Mouse (Mus musculus) heart, postnatal 0 days (tissue): ENCODE measurements around the gene Zfp326. TPM values are rescaled to one million over a fixed set of nuclear protein-coding genes. Genes with fewer than 3 reads are reported as not detected.
"Not testable (repeated sequence)": the region's sequence is repeated elsewhere in the genome, so short reads cannot be mapped to it uniquely, and the experiment has no call there.

ENCODE experiments used
- ATAC-seq: fragments of 200-750 bp; cut with Nextera tagmentation; 2 replicates; pipeline ENCODE4 v1.8.0; 2017; ENCODE audit warnings: low read depth, moderate number of reproducible peaks, moderate library complexity; ENCODE audit not compliant: insufficient read depth
- DNase-seq: peaks from one replicate; pipeline ENCODE4 v3.0.0-alpha.2; 2016; ENCODE audit warnings: low spot score
- H3K27ac ChIP-seq: fragments of 300-500 bp; sonication (generic); 2 replicates; pipeline ENCODE4 v1.5.1; 2014; ENCODE audit warnings: low read depth, mild to moderate bottlenecking
- H3K27me3 ChIP-seq: fragments of 300-500 bp; sonication (generic); 2 replicates; pipeline ENCODE4 v1.6.1; 2014; ENCODE audit warnings: low read length, mixed read lengths; ENCODE audit not compliant: control insufficient read depth, insufficient read depth
- H3K36me3 ChIP-seq: fragments of 300-500 bp; sonication (generic); replicated peaks from 2 replicates; pipeline ENCODE4 v1.6.1; 2014; ENCODE audit warnings: low read length, mixed read lengths; ENCODE audit not compliant: control insufficient read depth, insufficient read depth
- H3K4me1 ChIP-seq: fragments of 300-500 bp; sonication (generic); 2 replicates; pipeline ENCODE4 v1.6.1; 2014; ENCODE audit warnings: antibody characterized with exemption; ENCODE audit not compliant: control insufficient read depth, insufficient read depth
- H3K4me2 ChIP-seq: fragments of 300-500 bp; sonication (generic); 2 replicates; pipeline ENCODE4 v1.6.1; 2014; ENCODE audit warnings: low read depth, mild to moderate bottlenecking, low read length, moderate library complexity
- H3K4me3 ChIP-seq: fragments of 300-500 bp; sonication (generic); 2 replicates; pipeline ENCODE4 v1.5.1; 2014; ENCODE audit warnings: low read depth, low read length
- H3K9ac ChIP-seq: fragments of 300-500 bp; sonication (generic); replicated peaks from 2 replicates; pipeline ENCODE4 v1.6.1; 2014; ENCODE audit warnings: low read depth, low read length, mixed read lengths
- H3K9me3 ChIP-seq: fragments of 300-500 bp; sonication (generic); replicated peaks from 2 replicates; pipeline ENCODE4 v1.6.1; 2016; ENCODE audit warnings: low read length; ENCODE audit not compliant: control insufficient read depth
- CTCF ChIP-seq: IDR thresholded peaks from 2 replicates; pipeline ENCODE4 v1.5.1; 2016; ENCODE audit warnings: antibody characterized with exemption, control low read depth, low read depth
- EP300 ChIP-seq: IDR thresholded peaks from 2 replicates; pipeline ENCODE4 v1.6.1; 2016; ENCODE audit warnings: antibody characterized with exemption, low read depth
- WGBS: fragments of 180-500 bp; shearing (Covaris S2); extraction: QIAGEN DNeasy Blood & Tissue Kit; methylation state at CpG from one replicate; pipeline ENCODE4 v1.1.7; 2014; 5-methylcytosine and 5-hydroxymethylcytosine counted together
- polyA plus RNA-seq: library from polyadenylated mRNA; unstranded; fragments of >200 nt; fragmentation: Nextera tagmentation; extraction: Ambion mirVana; gene quantifications from 2 replicates; pipeline ENCODE4 v1.2.1, GENCODE M21; 2015
- total RNA-seq: library from RNA; depleted of rRNA; stranded (reverse); fragments of >200 nt; gene quantifications from 2 replicates; pipeline ENCODE4 v1.2.3, GENCODE M21; 2014; ENCODE audit warnings: low replicate concordance

The Zfp326 gene
- total and polyA plus RNA-seq, 2 experiments from 2014 or later = 1.8 to 26.7 TPM

- no peaks in the 10 kb centered on the region for H3K27me3 ChIP-seq
- no peaks in the 10 kb centered on the region for H3K9me3 ChIP-seq
- H3K9ac ChIP-seq = no peak overlapping the region
- no peaks in the 10 kb centered on the region; the same call in 1 of the 2 replicates for H3K4me1 ChIP-seq
- ATAC-seq = 0 out of 2 replicates have a peak, but pooled peaks have one; percentile 39
- no peak for TF ChIP-seq EP300
- TF ChIP-seq CTCF = no peak
- H3K4me2 ChIP-seq = no peak overlapping the region
- H3K27ac ChIP-seq = peak overlapping the region; percentile 61
- DNase-seq = no peak
- no peak overlapping the region for H3K4me3 ChIP-seq
- WGBS = 73% methylated on average over 8 of the region's 8 CpGs
- H3K36me3 ChIP-seq = no peaks in the 10 kb centered on the region
Measured at GRCm38 (mm10) chr5:105858754-105859694, 17.3 kb upstream of the Zfp326 start.

- Histone ChIP-seq H3K27me3 (no peaks in the 10 kb centered on the region), H3K4me2 (no peak overlapping the region), H3K4me1 (no peaks in the 10 kb centered on the region; the same call in 1 of the 2 replicates), H3K9me3 (no peaks in the 10 kb centered on the region), H3K4me3 (no peak overlapping the region), H3K9ac (no peak overlapping the region), H3K27ac (peak overlapping the region; percentile 61), H3K36me3 (no peaks in the 10 kb centered on the region)
- TF ChIP-seq CTCF (no peak), EP300 (no peak)
- DNase-seq (no peak), ATAC-seq (no peak)
- 59% methylated on average over 11 of the region's 11 CpGs for WGBS
Measured at GRCm38 (mm10) chr5:105859716-105860460, 16.5 kb upstream of the Zfp326 start.

DNA sequence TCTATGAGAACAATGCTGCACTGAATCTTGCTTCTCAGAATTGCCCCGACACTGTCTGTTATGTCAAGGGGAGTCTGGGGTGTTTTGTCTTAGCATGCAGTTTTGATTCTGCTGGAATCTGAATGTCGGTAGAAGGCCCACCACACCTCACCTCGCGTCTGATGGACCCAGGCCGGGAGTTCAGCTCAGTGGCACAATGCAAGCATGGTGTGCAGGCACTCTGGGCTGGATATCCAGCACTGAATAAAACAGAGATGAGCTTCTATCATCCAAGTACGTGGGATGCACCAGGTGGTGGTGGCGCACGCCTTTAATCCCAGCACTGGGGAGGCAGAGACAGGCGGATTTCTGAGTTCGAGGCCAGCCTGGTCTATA is 15.9 kb upstream of the Zfp326 start:
- DNase-seq (no peak), ATAC-seq (no peak)
- H3K36me3 ChIP-seq = no peaks in the 10 kb centered on the region
- no peaks in the 10 kb centered on the region for H3K27me3 ChIP-seq
- H3K9ac ChIP-seq = no peak overlapping the region
- no peak overlapping the region for H3K4me3 ChIP-seq
- H3K4me2 ChIP-seq = no peak overlapping the region
- no peaks in the 10 kb centered on the region; the same call in 1 of the 2 replicates for H3K4me1 ChIP-seq
- TF ChIP-seq EP300 = no peak
- WGBS = 88% methylated on average over 10 of the region's 10 CpGs
- no peaks in the 10 kb centered on the region for H3K9me3 ChIP-seq
- H3K27ac ChIP-seq = no peak overlapping the region

- WGBS = 91% methylated on average over 5 of the region's 5 CpGs
Measured at GRCm38 (mm10) chr5:105861616-105862015, 14.7 kb upstream of the Zfp326 start.

GRCm38 (mm10) chr5:105865110-105865628 is 11.2 kb upstream of the Zfp326 start:
- H3K27ac ChIP-seq, H3K4me2 ChIP-seq, DNase-seq, H3K27me3 ChIP-seq, H3K36me3 ChIP-seq, H3K9ac ChIP-seq, H3K9me3 ChIP-seq, H3K4me3 ChIP-seq, ATAC-seq: not testable (repeated sequence)
- peaks cover 10% of the 10 kb centered on the region for H3K4me1 ChIP-seq
- 65% methylated on average over 5 of the region's 5 CpGs for WGBS

More at GRCm38 (mm10) chr5:105861616-105862015, 14.7 kb upstream of the Zfp326 start:
- no peak overlapping the region for H3K4me3 ChIP-seq
- H3K27me3 ChIP-seq = no peaks in the 10 kb centered on the region
- H3K36me3 ChIP-seq = no peaks in the 10 kb centered on the region
- H3K27ac ChIP-seq = no peak overlapping the region
- H3K4me1 ChIP-seq = no peaks in the 10 kb centered on the region; the same call in 1 of the 2 replicates
- H3K9ac ChIP-seq = no peak overlapping the region
- H3K9me3 ChIP-seq = no peaks in the 10 kb centered on the region
- TF ChIP-seq CTCF (no peak), EP300 (no peak)
- DNase-seq (no peak), ATAC-seq (no peak)
- no peak overlapping the region for H3K4me2 ChIP-seq
